Mouse (Mus musculus) forebrain, embryonic 13.5 days (tissue): ENCODE data around the gene Mettl21a. TPM values are rescaled to one million over a fixed set of nuclear protein-coding genes. Genes with fewer than 3 reads are reported as not detected.
"Not testable (repeated sequence)": the region's sequence is repeated elsewhere in the genome, so short reads cannot be mapped to it uniquely, and the experiment has no call there.

Experiments
- ATAC-seq: fragments of 200-750 bp; cut with Nextera tagmentation; 2 replicates; pipeline ENCODE4 v1.8.0; 2017
- H3K27ac ChIP-seq: fragments of 300-500 bp; sonication (generic); 2 replicates; pipeline ENCODE4 v1.5.1; 2015; ENCODE audit warnings: inconsistent platforms, mild to moderate bottlenecking, moderate library complexity
- H3K27me3 ChIP-seq: fragments of 300-500 bp; sonication (generic); 2 replicates; pipeline ENCODE4 v1.6.1; 2015; ENCODE audit warnings: mild to moderate bottlenecking, inconsistent platforms
- H3K36me3 ChIP-seq: fragments of 300-500 bp; sonication (generic); 2 replicates; pipeline ENCODE4 v1.6.1; 2015; ENCODE audit warnings: mild to moderate bottlenecking, inconsistent platforms; ENCODE audit not compliant: poor library complexity, severe bottlenecking
- H3K4me1 ChIP-seq: fragments of 300-500 bp; sonication (generic); 2 replicates; pipeline ENCODE4 v1.6.1; 2015; ENCODE audit warnings: inconsistent platforms
- H3K4me2 ChIP-seq: fragments of 300-500 bp; sonication (generic); 2 replicates; pipeline ENCODE4 v1.6.1; 2015; ENCODE audit warnings: inconsistent platforms, mild to moderate bottlenecking, moderate library complexity
- H3K4me3 ChIP-seq: fragments of 300-500 bp; sonication (generic); 2 replicates; pipeline ENCODE4 v1.5.1; 2015; ENCODE audit warnings: mild to moderate bottlenecking, inconsistent platforms
- H3K9ac ChIP-seq: fragments of 300-500 bp; sonication (generic); 2 replicates; pipeline ENCODE4 v1.6.1; 2015; ENCODE audit warnings: mild to moderate bottlenecking, inconsistent platforms
- H3K9me3 ChIP-seq: fragments of 300-500 bp; sonication (generic); replicated peaks from 2 replicates; pipeline ENCODE4 v1.6.1; 2016; ENCODE audit warnings: inconsistent platforms
- WGBS: fragments of 180-500 bp; shearing (Covaris S2); methylation state at CpG from one replicate; pipeline ENCODE4 v1.1.7; 2015; 5-methylcytosine and 5-hydroxymethylcytosine counted together
- polyA plus RNA-seq: library from polyadenylated mRNA; unstranded; fragments of >200 nt; fragmentation: Nextera tagmentation; extraction: Ambion mirVana; gene quantifications from 2 replicates; pipeline ENCODE4 v1.2.1, GENCODE M21; 2015

The Mettl21a gene
- 20.7 and 21.8 TPM in 2 replicates for polyA plus RNA-seq

- H3K4me2 ChIP-seq: peak within 1 kb of the TSS; percentile 76
- peak; percentile 97 for ATAC-seq
- H3K27ac ChIP-seq: peak within 1 kb of the TSS; percentile 97
- H3K4me3 ChIP-seq: peak within 1 kb of the TSS; percentile 72
- peaks cover 21% of the 10 kb centered on the region for H3K4me1 ChIP-seq
- H3K27me3 ChIP-seq: no peaks in the 10 kb centered on the region
- H3K36me3 ChIP-seq: peaks cover 7% of the 10 kb centered on the region; the same call in 1 of the 2 replicates
- WGBS: under 1% methylated on average over 72 of the region's 72 CpGs
- H3K9me3 ChIP-seq: no peaks in the 10 kb centered on the region
- H3K9ac ChIP-seq: peak within 1 kb of the TSS; percentile 95
These were observed at the start of gene Mettl21a for GRCm38 (mm10) chr1:64616881-64617714. Mettl21a (minus strand) TSS chr1:64617242.

- H3K9ac ChIP-seq: no peak overlapping the region
- no peaks in the 10 kb centered on the region for H3K27me3 ChIP-seq
- no peak overlapping the region for H3K27ac ChIP-seq
- ATAC-seq: no peak
- no peaks in the 10 kb centered on the region for H3K9me3 ChIP-seq
- WGBS: 77% methylated on average over 7 of the region's 7 CpGs
- H3K36me3 ChIP-seq: no peaks in the 10 kb centered on the region
- H3K4me3 ChIP-seq: no peak overlapping the region
- H3K4me2 ChIP-seq: no peak overlapping the region
- no peaks in the 10 kb centered on the region for H3K4me1 ChIP-seq
These were observed 41.8 kb upstream of the Mettl21a start for GRCm38 (mm10) chr1:64658876-64659275.

- no peak for ATAC-seq
- no peak overlapping the region for H3K27ac ChIP-seq
- no peaks in the 10 kb centered on the region for H3K27me3 ChIP-seq
- H3K9ac ChIP-seq: no peak overlapping the region
- H3K4me2 ChIP-seq: no peak overlapping the region
- no peaks in the 10 kb centered on the region for H3K36me3 ChIP-seq
- WGBS: 87% methylated on average over 3 of the region's 3 CpGs
- H3K9me3 ChIP-seq: no peaks in the 10 kb centered on the region
- H3K4me1 ChIP-seq: no peaks in the 10 kb centered on the region
- H3K4me3 ChIP-seq: no peak overlapping the region
These were observed 39.5 kb upstream of the Mettl21a start for GRCm38 (mm10) chr1:64656423-64657129.

DNA sequence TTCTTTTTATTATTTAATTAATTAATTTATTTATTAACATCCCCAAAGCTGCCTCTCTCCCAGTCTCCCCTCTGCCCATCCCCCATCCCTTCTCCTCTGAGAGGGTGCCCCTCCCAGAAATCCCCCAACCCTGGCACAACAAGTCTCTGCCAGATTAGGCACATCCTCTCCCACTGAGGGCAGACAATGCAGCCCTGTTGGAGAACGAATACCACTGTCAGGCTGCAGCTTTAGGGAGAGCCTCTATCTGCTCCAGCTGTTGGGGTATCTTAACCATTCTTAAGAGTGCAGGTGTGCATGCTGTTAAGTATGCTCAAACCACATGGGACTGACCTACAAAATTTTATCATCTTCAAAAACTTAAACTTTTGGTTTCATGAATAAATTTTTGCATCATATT lies 38.4 kb upstream of the Mettl21a start:
- H3K4me2 ChIP-seq: no peak overlapping the region
- H3K4me3 ChIP-seq: no peak overlapping the region
- 4% methylated on average over 1 of the region's 1 CpGs for WGBS
- H3K36me3 ChIP-seq: no peaks in the 10 kb centered on the region
- no peaks in the 10 kb centered on the region for H3K4me1 ChIP-seq
- no peak for ATAC-seq
- no peaks in the 10 kb centered on the region for H3K27me3 ChIP-seq
- no peak overlapping the region for H3K9ac ChIP-seq
- H3K9me3 ChIP-seq: no peaks in the 10 kb centered on the region
- no peak overlapping the region for H3K27ac ChIP-seq

DNA sequence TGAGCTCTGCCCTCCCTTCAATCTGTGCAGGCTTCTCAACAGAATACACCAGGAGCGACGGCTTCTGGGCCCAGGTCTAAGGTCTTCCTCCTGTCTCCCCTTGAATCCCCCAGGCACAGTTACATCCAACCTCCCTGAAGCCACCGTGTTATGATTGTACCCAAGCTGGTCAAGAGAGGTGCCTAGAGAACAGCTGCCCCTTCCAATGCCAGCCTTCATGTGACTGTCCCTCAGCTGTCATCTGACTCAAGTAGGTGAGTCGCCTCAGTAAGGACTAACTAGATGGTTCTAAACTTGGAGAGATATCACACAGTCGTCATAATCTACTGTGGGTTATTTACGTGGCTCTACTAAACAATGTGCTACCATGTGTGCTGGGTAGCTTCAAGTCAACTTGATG lies 36.7 kb upstream of the Mettl21a start:
- H3K9ac ChIP-seq: no peak overlapping the region
- no peaks in the 10 kb centered on the region for H3K36me3 ChIP-seq
- no peaks in the 10 kb centered on the region for H3K4me1 ChIP-seq
- no peaks in the 10 kb centered on the region for H3K27me3 ChIP-seq
- 96% methylated on average over 6 of the region's 6 CpGs for WGBS
- no peaks in the 10 kb centered on the region for H3K9me3 ChIP-seq
- no peak for ATAC-seq
- H3K4me3 ChIP-seq: no peak overlapping the region
- H3K27ac ChIP-seq: no peak overlapping the region
- no peak overlapping the region for H3K4me2 ChIP-seq

GRCm38 (mm10) chr1:64649362-64650124 lies 32.5 kb upstream of the Mettl21a start:
- no peaks in the 10 kb centered on the region for H3K4me1 ChIP-seq

DNA sequence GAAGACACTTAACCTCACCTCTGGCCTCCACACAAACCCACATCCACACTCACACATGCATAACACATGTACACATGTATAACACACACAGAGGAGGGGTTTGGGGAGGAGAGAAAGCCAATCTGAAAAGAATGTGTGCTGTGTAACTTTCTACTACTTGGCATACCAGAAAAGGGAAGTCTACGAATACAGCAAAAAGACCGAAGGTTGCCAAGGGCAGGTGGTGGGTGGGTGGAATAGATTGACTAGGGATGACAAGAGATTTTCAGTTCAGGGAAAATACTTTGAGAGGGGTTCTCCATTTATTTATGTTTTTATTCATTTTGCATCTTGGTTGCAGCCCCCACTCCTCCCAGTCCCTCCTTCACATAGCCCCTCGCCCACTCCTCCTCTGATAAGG lies 27.5 kb upstream of the Mettl21a start:
- H3K9me3 ChIP-seq: no peaks in the 10 kb centered on the region
- H3K27me3 ChIP-seq: no peaks in the 10 kb centered on the region
- no peak for ATAC-seq
- H3K9ac ChIP-seq: no peak overlapping the region
- no peaks in the 10 kb centered on the region for H3K36me3 ChIP-seq
- no peak overlapping the region for H3K4me3 ChIP-seq
- WGBS: 100% methylated on average over 3 of the region's 3 CpGs
- no peak overlapping the region for H3K4me2 ChIP-seq
- no peaks in the 10 kb centered on the region for H3K4me1 ChIP-seq
- H3K27ac ChIP-seq: no peak overlapping the region

More at GRCm38 (mm10) chr1:64649362-64650124, 32.5 kb upstream of the Mettl21a start:
- Histone ChIP-seq H3K4me3 (no peak overlapping the region), H3K27me3 (no peaks in the 10 kb centered on the region), H3K4me2 (no peak overlapping the region), H3K9me3 (no peaks in the 10 kb centered on the region), H3K9ac (no peak overlapping the region), H3K36me3 (no peaks in the 10 kb centered on the region), H3K27ac (no peak overlapping the region)
- WGBS: 80% methylated on average over 11 of the region's 11 CpGs
- ATAC-seq: no peak

- H3K9me3 ChIP-seq, H3K4me2 ChIP-seq, H3K4me1 ChIP-seq, H3K36me3 ChIP-seq, H3K27me3 ChIP-seq, H3K9ac ChIP-seq, H3K27ac ChIP-seq, H3K4me3 ChIP-seq, ATAC-seq: not testable (repeated sequence)
- 86% methylated on average over 8 of the region's 8 CpGs for WGBS
These were observed 25.5 kb upstream of the Mettl21a start for GRCm38 (mm10) chr1:64642541-64642940.

GRCm38 (mm10) chr1:64641069-64641468 lies 24.0 kb upstream of the Mettl21a start:
- Histone ChIP-seq H3K27ac (no peak overlapping the region), H3K9me3 (no peaks in the 10 kb centered on the region), H3K27me3 (no peaks in the 10 kb centered on the region), H3K36me3 (no peaks in the 10 kb centered on the region), H3K4me2 (no peak overlapping the region), H3K4me1 (no peaks in the 10 kb centered on the region), H3K4me3 (no peak overlapping the region), H3K9ac (no peak overlapping the region)
- peak; percentile 70; the same call in 1 of the 2 replicates for ATAC-seq
- 84% methylated on average over 6 of the region's 6 CpGs for WGBS

DNA sequence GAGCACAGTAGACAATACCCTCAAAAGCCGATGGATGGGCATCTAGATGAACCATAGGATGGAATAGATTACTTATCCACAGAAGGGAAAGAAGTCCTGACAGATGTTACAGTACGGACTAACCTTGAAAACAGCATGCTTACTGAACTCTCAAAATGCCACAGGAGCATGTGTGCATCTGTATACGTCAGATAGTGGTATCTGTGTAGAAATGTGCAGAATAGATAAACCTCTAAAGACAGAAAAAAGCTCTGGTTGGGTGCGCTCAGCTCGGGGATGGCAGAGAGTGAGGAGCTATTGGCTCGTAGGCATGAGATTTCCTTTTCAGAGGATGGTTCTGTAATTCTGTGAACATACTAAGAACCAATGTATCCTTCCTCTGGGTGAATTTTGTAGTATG lies 22.2 kb upstream of the Mettl21a start:
- Histone ChIP-seq H3K27me3 (no peaks in the 10 kb centered on the region), H3K27ac (no peak overlapping the region), H3K9ac (no peak overlapping the region), H3K9me3 (no peaks in the 10 kb centered on the region), H3K4me2 (no peak overlapping the region), H3K4me1 (no peaks in the 10 kb centered on the region), H3K4me3 (no peak overlapping the region), H3K36me3 (no peaks in the 10 kb centered on the region)
- 90% methylated on average over 6 of the region's 6 CpGs for WGBS
- no peak for ATAC-seq

DNA sequence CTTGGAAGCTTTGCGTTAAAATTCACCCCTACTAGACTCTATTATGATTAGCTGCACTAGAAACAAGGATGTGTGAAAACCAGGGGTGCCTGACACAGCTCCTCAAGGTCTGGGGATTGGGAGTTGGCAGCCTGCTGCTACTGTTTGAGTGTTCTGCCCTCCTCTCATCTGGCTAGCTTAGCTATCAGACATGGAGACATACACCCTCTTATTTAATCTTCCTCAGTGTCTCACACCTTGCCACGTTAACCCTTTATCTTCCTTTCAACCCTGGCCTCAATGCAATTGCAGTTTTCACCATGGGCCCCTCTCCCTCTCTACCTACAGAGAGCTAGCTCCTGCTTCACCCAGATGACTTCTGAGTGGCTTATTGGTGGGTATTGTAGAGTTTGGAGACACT lies 18.6 kb upstream of the Mettl21a start:
- no peak for ATAC-seq
- Histone ChIP-seq H3K27ac (no peak overlapping the region), H3K27me3 (no peaks in the 10 kb centered on the region), H3K9me3 (no peaks in the 10 kb centered on the region), H3K4me2 (no peak overlapping the region), H3K4me1 (no peaks in the 10 kb centered on the region), H3K36me3 (no peaks in the 10 kb centered on the region), H3K4me3 (no peak overlapping the region), H3K9ac (no peak overlapping the region)
- 82% methylated on average over 2 of the region's 2 CpGs for WGBS

- H3K27me3 ChIP-seq: no peaks in the 10 kb centered on the region
- no peaks in the 10 kb centered on the region for H3K4me1 ChIP-seq
- ATAC-seq: no peak
- no peak overlapping the region for H3K9ac ChIP-seq
- H3K4me2 ChIP-seq: no peak overlapping the region
- H3K4me3 ChIP-seq: no peak overlapping the region
- H3K9me3 ChIP-seq: no peaks in the 10 kb centered on the region
- 86% methylated on average over 3 of the region's 3 CpGs for WGBS
- no peak overlapping the region for H3K27ac ChIP-seq
- H3K36me3 ChIP-seq: no peaks in the 10 kb centered on the region
These were observed 16.2 kb upstream of the Mettl21a start for GRCm38 (mm10) chr1:64633237-64633636.
